Mouse (Mus musculus): ENCODE data around the gene Fam20a. TPM values are rescaled to one million over a fixed set of nuclear protein-coding genes. Genes with fewer than 3 reads are reported as not detected.

Gene Fam20a
- polyA plus RNA-seq, 1 experiment from 2014 or later = not detected

- Histone ChIP-seq H3K79me2 (ENCODE audit: inconsistent target) (no peaks in the 10 kb centered on the region), H3K36me3 (ENCODE audit: inconsistent target) (no peaks in the 10 kb centered on the region), H3K27ac (no peak overlapping the region), H3K4me3 (ENCODE audit: inconsistent target) (no peak overlapping the region)
- WGBS (ENCODE audit: missing documents) = 14% methylated on average over 4 of the region's 4 CpGs
Measured at GRCm38 (mm10) chr11:109722711-109723110, 632 bp upstream of the Fam20a start.

DNA sequence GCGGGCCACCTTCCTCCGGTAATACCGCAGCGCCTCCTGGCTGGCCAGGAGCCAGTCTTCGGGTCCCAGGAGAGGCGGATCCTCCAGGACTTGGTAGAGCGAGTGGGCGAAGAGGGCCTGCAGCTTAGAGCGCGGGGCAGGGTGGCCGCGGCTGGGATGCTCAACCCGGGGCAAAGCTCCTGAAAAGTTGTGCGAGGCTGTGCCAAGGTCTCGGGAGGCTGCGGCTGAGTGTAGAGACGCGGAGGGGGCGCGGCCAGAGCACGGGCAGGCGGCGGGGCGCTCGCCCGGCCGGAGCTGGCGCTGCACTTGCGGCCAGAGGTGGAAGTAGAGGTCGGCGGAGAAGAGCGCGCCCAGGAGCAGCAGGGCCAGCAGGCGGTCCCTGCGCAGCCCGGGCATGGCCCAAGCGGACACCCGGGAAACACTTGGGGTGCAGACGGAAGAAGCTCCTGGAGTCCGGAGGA lies 729 bp downstream of the Fam20a start:
- Histone ChIP-seq H3K79me2 (ENCODE audit: inconsistent target) (no peaks in the 10 kb centered on the region), H3K36me3 (ENCODE audit: inconsistent target) (no peaks in the 10 kb centered on the region), H3K4me3 (ENCODE audit: inconsistent target) (no peak overlapping the region; the same call in 1 of the 2 replicates), H3K27ac (no peak overlapping the region)
- WGBS (ENCODE audit: missing documents) = 6% methylated on average over 38 of the region's 40 CpGs

GRCm38 (mm10) chr11:109720809-109721319 lies 1.2 kb downstream of the Fam20a start:
- Histone ChIP-seq H3K79me2 (ENCODE audit: inconsistent target) (no peaks in the 10 kb centered on the region), H3K27ac (no peak overlapping the region), H3K36me3 (ENCODE audit: inconsistent target) (no peaks in the 10 kb centered on the region), H3K4me3 (ENCODE audit: inconsistent target) (no peak overlapping the region)
- WGBS (ENCODE audit: missing documents) = 66% methylated on average over 11 of the region's 12 CpGs

DNA sequence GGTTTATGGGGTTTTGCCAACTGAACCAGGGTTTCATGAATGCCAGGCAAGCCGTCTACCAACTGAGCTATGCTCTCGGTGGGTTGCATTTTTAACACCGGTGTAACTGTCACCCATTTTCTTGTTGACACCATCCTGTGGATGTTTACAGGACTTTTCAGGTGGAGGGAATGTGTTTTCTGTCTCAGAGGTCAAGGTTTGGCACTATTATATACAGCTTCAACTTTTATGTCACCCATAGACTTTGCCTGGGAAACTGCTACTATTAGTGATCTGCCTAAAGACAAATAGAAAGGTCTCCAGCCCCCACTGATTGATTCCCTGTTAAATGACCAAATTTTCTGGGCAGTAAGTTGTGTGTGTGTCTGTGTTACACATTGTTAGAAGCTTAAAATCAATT lies 2.7 kb downstream of the Fam20a start:
- 94% methylated on average over 3 of the region's 3 CpGs for WGBS (ENCODE audit: missing documents)
- H3K27ac ChIP-seq = no peak overlapping the region
- H3K4me3 ChIP-seq (ENCODE audit: inconsistent target) = no peak overlapping the region
- no peaks in the 10 kb centered on the region for H3K36me3 ChIP-seq (ENCODE audit: inconsistent target)
- no peaks in the 10 kb centered on the region for H3K79me2 ChIP-seq (ENCODE audit: inconsistent target)

- H3K27ac ChIP-seq = no peak overlapping the region
- H3K79me2 ChIP-seq (ENCODE audit: inconsistent target) = no peaks in the 10 kb centered on the region
- 96% methylated on average over 15 of the region's 15 CpGs for WGBS (ENCODE audit: missing documents)
Measured at GRCm38 (mm10) chr11:109717966-109718895, 3.8 kb downstream of the Fam20a start.

GRCm38 (mm10) chr11:109717448-109717847 lies 4.6 kb downstream of the Fam20a start:
- H3K79me2 ChIP-seq (ENCODE audit: inconsistent target) = no peaks in the 10 kb centered on the region
- H3K36me3 ChIP-seq (ENCODE audit: inconsistent target) = no peaks in the 10 kb centered on the region
- H3K4me3 ChIP-seq (ENCODE audit: inconsistent target) = no peak overlapping the region
- H3K27ac ChIP-seq = no peak overlapping the region
- WGBS (ENCODE audit: missing documents) = 87% methylated on average over 5 of the region's 5 CpGs

More at GRCm38 (mm10) chr11:109717966-109718895, 3.8 kb downstream of the Fam20a start:
- Histone ChIP-seq H3K36me3 (ENCODE audit: inconsistent target) (no peaks in the 10 kb centered on the region), H3K4me3 (ENCODE audit: inconsistent target) (no peak overlapping the region)

GRCm38 (mm10) chr11:109716981-109717380 lies 5.1 kb downstream of the Fam20a start:
- no peaks in the 10 kb centered on the region for H3K36me3 ChIP-seq (ENCODE audit: inconsistent target)
- 87% methylated on average over 7 of the region's 7 CpGs for WGBS (ENCODE audit: missing documents)
- H3K79me2 ChIP-seq (ENCODE audit: inconsistent target) = no peaks in the 10 kb centered on the region
- H3K27ac ChIP-seq = no peak overlapping the region
- no peak overlapping the region for H3K4me3 ChIP-seq (ENCODE audit: inconsistent target)

GRCm38 (mm10) chr11:109715311-109715781 lies 6.7 kb downstream of the Fam20a start:
- Histone ChIP-seq H3K36me3 (ENCODE audit: inconsistent target) (no peaks in the 10 kb centered on the region), H3K27ac (no peak overlapping the region), H3K4me3 (ENCODE audit: inconsistent target) (no peak overlapping the region), H3K79me2 (ENCODE audit: inconsistent target) (no peaks in the 10 kb centered on the region)
- 93% methylated on average over 12 of the region's 12 CpGs for WGBS (ENCODE audit: missing documents)

- no peaks in the 10 kb centered on the region for H3K36me3 ChIP-seq (ENCODE audit: inconsistent target)
- 92% methylated on average over 17 of the region's 17 CpGs for WGBS (ENCODE audit: missing documents)
- H3K79me2 ChIP-seq (ENCODE audit: inconsistent target) = no peaks in the 10 kb centered on the region
- no peak overlapping the region for H3K27ac ChIP-seq
- H3K4me3 ChIP-seq (ENCODE audit: inconsistent target) = no peak overlapping the region
Measured at GRCm38 (mm10) chr11:109714341-109715247, 7.5 kb downstream of the Fam20a start.

DNA sequence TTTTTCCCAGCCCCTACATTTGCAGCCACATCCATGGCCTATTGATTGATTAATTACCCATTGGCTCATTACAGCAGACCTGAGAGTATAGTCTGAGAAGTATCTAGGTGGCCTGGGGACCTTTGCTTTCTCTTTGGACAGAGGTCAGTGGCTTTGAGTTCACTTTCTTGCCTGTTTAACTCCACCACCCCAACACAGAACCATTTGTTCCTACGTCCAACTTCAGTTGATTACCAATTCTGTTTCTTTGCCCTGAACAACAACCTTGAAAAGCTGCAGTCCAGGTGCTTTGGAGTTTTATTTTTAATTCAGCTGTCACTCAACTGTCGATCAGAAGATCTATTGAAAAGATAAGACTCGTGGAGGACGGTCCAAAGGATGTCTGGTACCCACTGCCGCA lies 12.6 kb downstream of the Fam20a start:
- WGBS (ENCODE audit: missing documents) = 89% methylated on average over 5 of the region's 5 CpGs
- Histone ChIP-seq H3K27ac (no peak overlapping the region), H3K36me3 (ENCODE audit: inconsistent target) (no peaks in the 10 kb centered on the region), H3K79me2 (ENCODE audit: inconsistent target) (no peaks in the 10 kb centered on the region), H3K4me3 (ENCODE audit: inconsistent target) (no peak overlapping the region)

GRCm38 (mm10) chr11:109708786-109709185 lies 13.3 kb downstream of the Fam20a start:
- Histone ChIP-seq H3K4me3 (ENCODE audit: inconsistent target) (no peak overlapping the region), H3K27ac (no peak overlapping the region), H3K79me2 (ENCODE audit: inconsistent target) (no peaks in the 10 kb centered on the region), H3K36me3 (ENCODE audit: inconsistent target) (no peaks in the 10 kb centered on the region)
- 92% methylated on average over 4 of the region's 4 CpGs for WGBS (ENCODE audit: missing documents)

DNA sequence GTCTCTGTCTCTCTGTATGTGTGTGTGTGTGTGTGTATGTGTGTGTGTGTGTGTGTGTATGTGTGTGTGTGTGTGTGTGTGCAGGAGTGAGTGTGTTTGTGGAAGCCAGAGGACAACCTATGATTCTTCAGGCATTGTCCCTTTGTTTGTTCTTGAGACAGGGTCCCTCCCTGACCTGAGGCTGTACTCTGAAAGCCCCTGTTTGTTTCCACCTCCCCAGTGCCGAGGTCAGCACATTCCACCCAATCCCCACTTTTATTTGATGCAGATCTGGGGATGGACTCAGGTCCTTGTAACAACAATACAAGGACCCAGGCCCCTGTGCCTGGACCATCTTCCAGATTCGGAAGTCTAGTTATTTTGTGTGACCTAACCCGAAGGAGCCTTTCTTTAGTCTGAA lies 14.6 kb downstream of the Fam20a start:
- Histone ChIP-seq H3K36me3 (ENCODE audit: inconsistent target) (no peaks in the 10 kb centered on the region), H3K79me2 (ENCODE audit: inconsistent target) (no peaks in the 10 kb centered on the region), H3K4me3 (ENCODE audit: inconsistent target) (no peak overlapping the region), H3K27ac (no peak overlapping the region)
- 93% methylated on average over 3 of the region's 3 CpGs for WGBS (ENCODE audit: missing documents)

GRCm38 (mm10) chr11:109706586-109706985 lies 15.5 kb downstream of the Fam20a start:
- no peak overlapping the region for H3K27ac ChIP-seq
- no peaks in the 10 kb centered on the region for H3K79me2 ChIP-seq (ENCODE audit: inconsistent target)
- no peak overlapping the region for H3K4me3 ChIP-seq (ENCODE audit: inconsistent target)
- WGBS (ENCODE audit: missing documents) = 94% methylated on average over 4 of the region's 4 CpGs
- H3K36me3 ChIP-seq (ENCODE audit: inconsistent target) = no peaks in the 10 kb centered on the region

- Histone ChIP-seq H3K27ac (no peak overlapping the region), H3K4me3 (ENCODE audit: inconsistent target) (no peak overlapping the region), H3K36me3 (ENCODE audit: inconsistent target) (no peaks in the 10 kb centered on the region), H3K79me2 (ENCODE audit: inconsistent target) (no peaks in the 10 kb centered on the region)
- WGBS (ENCODE audit: missing documents) = 55% methylated on average over 9 of the region's 9 CpGs
Measured at GRCm38 (mm10) chr11:109706055-109706412, 16.0 kb downstream of the Fam20a start.

Data from macrophage (primary cell).